Mouse (Mus musculus) heart, postnatal 0 days (tissue): ENCODE results near the gene Fxr2.

ENCODE experiments used
- CTCF ChIP-seq: IDR thresholded peaks from 2 replicates; pipeline ENCODE4 v1.5.1; 2016; ENCODE audit warnings: antibody characterized with exemption, control low read depth, low read depth
- EP300 ChIP-seq: IDR thresholded peaks from 2 replicates; pipeline ENCODE4 v1.6.1; 2016; ENCODE audit warnings: antibody characterized with exemption, low read depth

- TF ChIP-seq CTCF (no peak), EP300 (no peak)
These were observed 57.1 kb downstream of the Fxr2 start for GRCm38 (mm10) chr11:69689891-69690290.
